Mouse (Mus musculus): Measurements from ENCODE around the gene E2f1. TPM values are rescaled to one million over a fixed set of nuclear protein-coding genes. Genes with fewer than 3 reads are reported as not detected.
A peak's percentile ranks its signal among the peaks of the same experiment; 100 is the strongest.

Gene E2f1
- total RNA-seq, 1 experiment from 2014 or later = 13.2 TPM

GRCm38 (mm10) chr2:154583906-154584872, 14.5 kb upstream of the E2f1 start:
- ATAC-seq (replicated peaks; ENCODE audit: low read depth, poor library complexity, severe bottlenecking) = peak; percentile 73

GRCm38 (mm10) chr2:154581421-154581820, 11.7 kb upstream of the E2f1 start:
- no peak for ATAC-seq (replicated peaks; ENCODE audit: low read depth, poor library complexity, severe bottlenecking)

GRCm38 (mm10) chr2:154580586-154580985, 10.9 kb upstream of the E2f1 start:
- ATAC-seq (replicated peaks; ENCODE audit: low read depth, poor library complexity, severe bottlenecking) = no peak

- no peak for ATAC-seq (replicated peaks; ENCODE audit: low read depth, poor library complexity, severe bottlenecking)
Measured at GRCm38 (mm10) chr2:154577744-154578067, 8.0 kb upstream of the E2f1 start.

GRCm38 (mm10) chr2:154576876-154577743, 7.4 kb upstream of the E2f1 start:
- ATAC-seq (replicated peaks; ENCODE audit: low read depth, poor library complexity, severe bottlenecking) = no peak

GRCm38 (mm10) chr2:154574271-154574670, 4.6 kb upstream of the E2f1 start:
- ATAC-seq (replicated peaks; ENCODE audit: low read depth, poor library complexity, severe bottlenecking) = no peak

GRCm38 (mm10) chr2:154572996-154573395, 3.3 kb upstream of the E2f1 start:
- no peak for ATAC-seq (replicated peaks; ENCODE audit: low read depth, poor library complexity, severe bottlenecking)

GRCm38 (mm10) chr2:154571976-154572375, 2.3 kb upstream of the E2f1 start:
- no peak for ATAC-seq (replicated peaks; ENCODE audit: low read depth, poor library complexity, severe bottlenecking)

- no peak for ATAC-seq (replicated peaks; ENCODE audit: low read depth, poor library complexity, severe bottlenecking)
Measured at GRCm38 (mm10) chr2:154571266-154571665, 1.6 kb upstream of the E2f1 start.

GRCm38 (mm10) chr2:154570666-154571065, 974 bp upstream of the E2f1 start:
- no peak for ATAC-seq (replicated peaks; ENCODE audit: low read depth, poor library complexity, severe bottlenecking)

GRCm38 (mm10) chr2:154569071-154569748, 482 bp downstream of the E2f1 start:
- peak; percentile 34 for ATAC-seq (replicated peaks; ENCODE audit: low read depth, poor library complexity, severe bottlenecking)

- ATAC-seq (replicated peaks; ENCODE audit: low read depth, poor library complexity, severe bottlenecking) = no peak; the same call in 1 of the 2 replicates
Measured at GRCm38 (mm10) chr2:154568329-154569070, 1.2 kb downstream of the E2f1 start.

GRCm38 (mm10) chr2:154567766-154568165, 1.9 kb downstream of the E2f1 start:
- ATAC-seq (replicated peaks; ENCODE audit: low read depth, poor library complexity, severe bottlenecking) = no peak

GRCm38 (mm10) chr2:154566641-154567040, 3.1 kb downstream of the E2f1 start:
- no peak for ATAC-seq (replicated peaks; ENCODE audit: low read depth, poor library complexity, severe bottlenecking)

- ATAC-seq (replicated peaks; ENCODE audit: low read depth, poor library complexity, severe bottlenecking) = no peak
Measured at GRCm38 (mm10) chr2:154565562-154565961, 4.1 kb downstream of the E2f1 start.

GRCm38 (mm10) chr2:154563612-154564170, 6.0 kb downstream of the E2f1 start:
- no peak for ATAC-seq (replicated peaks; ENCODE audit: low read depth, poor library complexity, severe bottlenecking)

GRCm38 (mm10) chr2:154558264-154559039, 11.2 kb downstream of the E2f1 start, which contains the start of gene Necab3:
Gene Necab3, minus strand, starts transcription at chr2:154558890.
- peak; percentile 75 for ATAC-seq (replicated peaks; ENCODE audit: low read depth, poor library complexity, severe bottlenecking)

GRCm38 (mm10) chr2:154557184-154557832, 12.4 kb downstream of the E2f1 start:
- no peak for ATAC-seq (replicated peaks; ENCODE audit: low read depth, poor library complexity, severe bottlenecking)

All from common myeloid progenitor, adult 5-6 weeks (primary cell).